ENCODE assay signal across 30 mouse cellular contexts in the genomic region with DNA sequence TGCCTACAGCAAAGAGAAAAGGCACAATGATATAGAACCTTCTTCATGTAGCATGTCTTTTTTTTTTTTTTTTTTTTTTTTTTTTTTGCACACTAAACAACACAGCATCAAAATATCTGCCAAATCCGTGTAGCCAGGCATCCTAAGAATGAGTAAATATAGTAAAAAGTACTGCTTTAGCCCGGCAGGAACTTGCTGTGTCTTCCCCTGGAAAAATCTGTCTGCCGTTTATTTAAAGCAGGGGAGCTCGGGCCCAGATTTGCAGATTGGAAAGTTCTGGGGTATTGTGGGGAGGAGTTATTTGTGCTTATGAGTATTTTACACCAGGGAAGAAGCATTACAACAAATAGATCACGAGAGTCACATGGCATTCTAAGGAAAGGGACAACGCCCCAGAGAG. TPM values are rescaled to one million over a fixed set of nuclear protein-coding genes. Genes with fewer than 3 reads are reported as not detected.
DNase-seq lines count a peak whose midpoint lies in the region; TF ChIP-seq lines count a peak whose summit lies in the region.
"Had no signal": no experiment of that assay in that cellular context is flagged by ENCODE, and none has a peak within 500 bp of the region (broad histone marks: within the 10 kb centered on the region; RNA-seq: fewer than 3 reads in every experiment).

No protein-coding gene starts in this region.

- H3K79me2 ChIP-seq in liver, adult 2 months (ENCODE audit: control insufficient read depth, insufficient read depth, low read length): no peaks in the 10 kb centered on the region
- H3K79me2 ChIP-seq in CH12.LX (replicated peaks; ENCODE audit: control insufficient read depth, extremely low read depth, insufficient read depth, poor library complexity, severe bottlenecking): no peaks in the 10 kb centered on the region

- no peaks in the 10 kb centered on the region for H3K9me3 ChIP-seq in heart, embryonic 10.5 days
- no peaks in the 10 kb centered on the region for H3K9me3 ChIP-seq in CH12.LX (replicated peaks; ENCODE audit: low read length)
- H3K9me3 ChIP-seq: embryonic facial prominence, embryonic 10.5 days; embryonic facial prominence, embryonic 13.5 days; forebrain, embryonic 12.5 days; forebrain, embryonic 15.5 days; hindbrain, embryonic 12.5 days; hindbrain, embryonic 15.5 days; intestine, embryonic 15.5 days had no signal

- H3K4me1 ChIP-seq in heart, embryonic 10.5 days: peaks cover 32% of the 10 kb centered on the region
- H3K4me1 ChIP-seq in liver, adult 2 months (ENCODE audit: control insufficient read depth, insufficient read depth, low read length): no peaks in the 10 kb centered on the region
- peaks cover 0 to 7% of the 10 kb centered on the region in 2 experiments; a peak in 2 of 4 replicates for H3K4me1 ChIP-seq in CH12.LX (ENCODE audit: control insufficient read depth in 1 of 2, insufficient read depth in 2 of 2)
- H3K4me1 ChIP-seq: forebrain, embryonic 12.5 days; forebrain, embryonic 15.5 days; hindbrain, embryonic 12.5 days; hindbrain, embryonic 15.5 days had no signal

- H3K9ac ChIP-seq in liver, adult 2 months (ENCODE audit: low read depth, low read length): no peak overlapping the region
- H3K9ac ChIP-seq in CH12.LX (ENCODE audit: insufficient read depth, low read depth): no peak overlapping the region
- H3K9ac ChIP-seq: embryonic facial prominence, embryonic 13.5 days; forebrain, embryonic 12.5 days; forebrain, embryonic 15.5 days; hindbrain, embryonic 12.5 days; hindbrain, embryonic 15.5 days; intestine, embryonic 15.5 days had no signal

- H3K36me3 ChIP-seq in heart, embryonic 10.5 days: no peaks in the 10 kb centered on the region
- H3K36me3 ChIP-seq in liver, adult 2 months (ENCODE audit: control insufficient read depth, insufficient read depth, low read length): no peaks in the 10 kb centered on the region
- no peaks in the 10 kb centered on the region for H3K36me3 ChIP-seq in CH12.LX (replicated peaks in 1 of 2; ENCODE audit: control insufficient read depth in 1 of 2, insufficient read depth in 1 of 2, low read length in 1 of 2)
- H3K36me3 ChIP-seq: embryonic facial prominence, embryonic 10.5 days; embryonic facial prominence, embryonic 13.5 days; forebrain, embryonic 12.5 days; forebrain, embryonic 15.5 days; hindbrain, embryonic 12.5 days; hindbrain, embryonic 15.5 days; intestine, embryonic 15.5 days had no signal

- peak overlapping the region; percentile 36; the same call in 1 of the 2 replicates for H3K27ac ChIP-seq in heart, embryonic 10.5 days
- H3K27ac ChIP-seq in liver, adult 2 months (replicated peaks; ENCODE audit: insufficient read depth, low read depth, low read length): no peak overlapping the region
- H3K27ac ChIP-seq in CH12.LX (ENCODE audit: insufficient read depth, low read depth): no peak overlapping the region
- H3K27ac ChIP-seq: embryonic facial prominence, embryonic 10.5 days; embryonic facial prominence, embryonic 13.5 days; forebrain, embryonic 12.5 days; forebrain, embryonic 15.5 days; gastrocnemius, adult 2 months; hindbrain, embryonic 12.5 days; hindbrain, embryonic 15.5 days; intestine, embryonic 15.5 days had no signal

- peak; percentile 22 for DNase-seq in heart, embryonic 10.5 days (ENCODE audit: low spot score)
- no peak for DNase-seq in heart, adult 11 months
- DNase-seq in liver, adult 2 months (ENCODE audit: extremely low read depth, low read depth, low spot score): peak; percentile 5
- DNase-seq in liver (no peak), CH12.LX (ENCODE audit: extremely low read depth) (no peak)
- no peak for DNase-seq in spleen, adult 12 weeks (ENCODE audit: low spot score)
- no peak for DNase-seq in cerebellum, postnatal 36 days
- DNase-seq: adrenal gland, postnatal 10 days; adrenal gland, postnatal 36 days; cerebellum, adult 11 months; cerebellum, adult 2 months; cerebellum, adult 9-11 months; cerebellum, postnatal 25 days; embryo, embryonic 11 days; gastrocnemius, adult 2 months; gastrocnemius, postnatal 14 days; heart, adult 18-20 months had no signal

- no peak for TF ChIP-seq RAD21 in CH12.LX (IDR thresholded peaks at IDR 0.05; ENCODE audit: low read depth, low read length)

- no peak for TF ChIP-seq CTCF in liver, adult 2 months (IDR thresholded peaks at IDR 0.05; ENCODE audit: low read depth, low read length)
- no peak for TF ChIP-seq CTCF in CH12.LX (conservative IDR thresholded peaks at IDR 0.05 in 1 of 2, IDR thresholded peaks at IDR 0.05 in 1 of 2; ENCODE audit: low read depth in 2 of 2, low read length in 2 of 2)

- 69% methylated on average over 6 of the region's 6 CpGs for WGBS in heart, embryonic 10.5 days
- WGBS in liver, adult 2 months: 60% methylated on average over 6 of the region's 6 CpGs

- H3K4me3 ChIP-seq in heart, embryonic 10.5 days: no peak overlapping the region
- H3K4me3 ChIP-seq in liver, adult 2 months (ENCODE audit: insufficient read depth, low read depth, low read length): no peak overlapping the region
- H3K4me3 ChIP-seq in CH12.LX (replicated peaks in 1 of 3; ENCODE audit: low read depth in 2 of 3, low read length in 2 of 3, poor library complexity in 1 of 3): no peak overlapping the region
- H3K4me3 ChIP-seq: embryonic facial prominence, embryonic 10.5 days; embryonic facial prominence, embryonic 13.5 days; erythroblast, embryonic 14.5 days; forebrain, embryonic 12.5 days; forebrain, embryonic 15.5 days; gastrocnemius, adult 2 months; hindbrain, embryonic 12.5 days; hindbrain, embryonic 15.5 days; intestine, embryonic 15.5 days had no signal

- H3K4me2 ChIP-seq in CH12.LX (ENCODE audit: insufficient read depth, low read depth, poor library complexity, severe bottlenecking): no peak overlapping the region
- H3K4me2 ChIP-seq: embryonic facial prominence, embryonic 13.5 days; forebrain, embryonic 12.5 days; forebrain, embryonic 15.5 days; heart, embryonic 11.5 days; hindbrain, embryonic 12.5 days; hindbrain, embryonic 15.5 days; intestine, embryonic 15.5 days had no signal

- dilution Hi-C loops in CH12.LX (cut with MboI; ENCODE audit: extremely low pct_ligation_motif_present, extremely low pct_unique_long_range_greater_than_20kb, low sequenced_read_pairs): no loop called here

- no peaks in the 10 kb centered on the region for H3K27me3 ChIP-seq in heart, embryonic 10.5 days (ENCODE audit: insufficient read depth, poor library complexity, severe bottlenecking)
- H3K27me3 ChIP-seq in liver, adult 2 months (ENCODE audit: control insufficient read depth, insufficient read depth, low read length): no peaks in the 10 kb centered on the region
- H3K27me3 ChIP-seq in CH12.LX (replicated peaks): no peaks in the 10 kb centered on the region
- H3K27me3 ChIP-seq: embryonic facial prominence, embryonic 13.5 days; forebrain, embryonic 12.5 days; forebrain, embryonic 15.5 days; hindbrain, embryonic 12.5 days; hindbrain, embryonic 15.5 days; intestine, embryonic 15.5 days; Patski had no signal

- no peak for TF ChIP-seq EP300 in CH12.LX (IDR thresholded peaks at IDR 0.05; ENCODE audit: low read length)

- no peak for TF ChIP-seq POLR2A in liver, adult 2 months (IDR thresholded peaks at IDR 0.05; ENCODE audit: extremely low read depth, insufficient read depth, low read length)
- TF ChIP-seq POLR2A in CH12.LX (IDR thresholded peaks at IDR 0.05; ENCODE audit: low read depth, low read length): no peak

- in situ Hi-C loops in CH12.LX (cut with MboI; ENCODE audit: low pct_ligation_motif_present, low pct_unique_long_range_greater_than_20kb, low sequenced_read_pairs): no loop called here

TF ChIP-seq in CH12.LX, 34 proteins besides CTCF, POLR2A, EP300 and RAD21:
- TF ChIP-seq BHLHE40 (IDR thresholded peaks at IDR 0.05; ENCODE audit: low read depth, low read length) (0 out of 2 replicates have a peak, but pooled peaks have one; percentile 6), NELFE (IDR thresholded peaks at IDR 0.05; ENCODE audit: low read depth, low read length) (no peak), ZKSCAN1 (IDR thresholded peaks at IDR 0.05; ENCODE audit: borderline replicate concordance, low read depth, low read length) (no peak), ELF1 (IDR thresholded peaks at IDR 0.05; ENCODE audit: low read depth, low read length) (no peak), MAFK (IDR thresholded peaks at IDR 0.05; ENCODE audit: insufficient replicate concordance, low read length) (no peak), GABPA (IDR thresholded peaks at IDR 0.05; ENCODE audit: insufficient replicate concordance, low read depth, low read length) (no peak), ZNF384 (IDR thresholded peaks at IDR 0.05; ENCODE audit: low read depth, low read length) (0 out of 2 replicates have a peak, but pooled peaks have one; percentile 14)

RNA-seq across cellular contexts. Expression of gene Ankrd1, which starts 12.1 kb away (rescaled TPM):
- polyA plus RNA-seq in heart, embryonic 10.5 days (2016; fragmentation: Nextera tagmentation; extraction: Ambion mirVana): 212 and 390 TPM in 2 replicates
- total RNA-seq in liver, adult 2 months (2014; rRNA removed): 0.07 and 0.09 TPM in 2 replicates
- polyA plus RNA-seq in liver, adult 2 months (2012; rRNA removed): 0.05 and 0.11 TPM in 2 replicates
- total RNA-seq in CH12.LX (2012; rRNA removed) (not detected in 2 replicates), CH12.LX (2014; rRNA removed) (not detected in 2 replicates)
- polyA plus RNA-seq in CH12.LX (2012; ENCODE audit: insufficient read length, low read depth): not detected in 2 replicates
- total RNA-seq: adrenal gland, adult 18-20 months; adrenal gland, postnatal 36 days; hematopoietic stem cell, adult 5-6 weeks had no signal
- polyA plus RNA-seq: CD4-positive, CD25-positive, alpha-beta regulatory T cell, adult 4 months; erythroblast, embryonic 14.5 days; forebrain, embryonic 12.5 days; forebrain, embryonic 15.5 days; hindbrain, embryonic 15.5 days had no signal

RNA-seq across cellular contexts. Expression of gene Rpp30, which starts 48.5 kb away (rescaled TPM):
- polyA plus RNA-seq in heart, embryonic 10.5 days (2016; fragmentation: Nextera tagmentation; extraction: Ambion mirVana): 61.1 and 72.2 TPM in 2 replicates
- 9.1 and 10.8 TPM in 2 replicates for total RNA-seq in liver, adult 2 months (2014; rRNA removed)
- 1.3 and 1.9 TPM in 2 replicates for polyA plus RNA-seq in liver, adult 2 months (2012; rRNA removed)
- total RNA-seq in CH12.LX (2012; rRNA removed) (32.7 and 42.6 TPM in 2 replicates), CH12.LX (2014; rRNA removed) (120 and 127 TPM in 2 replicates)
- polyA plus RNA-seq in CH12.LX (2012; ENCODE audit: insufficient read length, low read depth): 96.6 and 102 TPM in 2 replicates

Comparison
In these comparisons a context has a peak if more than half of its experiments do, and no peak if none do; other contexts are left out.
1. DNase-seq: peak in heart, embryonic 10.5 days (single experiment) and liver, adult 2 months (single experiment); none in heart, adult 11 months (single experiment), liver (single experiment), CH12.LX (single experiment), spleen, adult 12 weeks (single experiment) and cerebellum, postnatal 36 days (0 of 2).
2. RNA of gene Ankrd1, which starts 12.1 kb away (polyA plus RNA-seq): 212 to 390 TPM in heart, embryonic 10.5 days; 0.05 to 0.11 TPM in liver, adult 2 months and not detected in CH12.LX; every median in the first group is over 100 times any median in the second.
3. RNA of gene Rpp30, which starts 48.5 kb away (polyA plus RNA-seq): 96.6 to 102 TPM in CH12.LX and 61.1 to 72.2 TPM in heart, embryonic 10.5 days; 1.3 to 1.9 TPM in liver, adult 2 months; every median in the first group is over 10 times any median in the second.